Mouse (Mus musculus) gastrocnemius, postnatal 10 days (tissue): ENCODE data around the gene Krtap26-1. TPM values are rescaled to one million over a fixed set of nuclear protein-coding genes. Genes with fewer than 3 reads are reported as not detected.

Experiments
- DNase-seq: peaks from one replicate; pipeline ENCODE4 v3.0.0; 2021; ENCODE audit warnings: mixed read lengths
- long read RNA-seq, 2 experiments: library from polyadenylated mRNA; stranded (forward); transcript quantifications; one replicate each; pipeline ENCODE4 v2.0.0; 2021
- total RNA-seq, 2 experiments: library from RNA; stranded (reverse); gene quantifications; 2 replicates each; pipeline ENCODE4 v1.2.3; 2021

Gene Krtap26-1
- not detected for total RNA-seq
- long read RNA-seq, experiment 1, result 0 reads
- long read RNA-seq, experiment 2, result 0 reads

GRCm38 (mm10) chr16:88647358-88647846, at the start of gene Krtap26-1:
Gene Krtap26-1 (minus strand): TSS chr16:88647796.
- DNase-seq, result no peak

- DNase-seq, result no peak
These were observed 48.7 kb upstream of the Krtap26-1 start for GRCm38 (mm10) chr16:88696256-88696655.

- DNase-seq, result no peak
These were observed 33.7 kb upstream of the Krtap26-1 start for GRCm38 (mm10) chr16:88681282-88681681.

- no peak for DNase-seq
These were observed 31.5 kb upstream of the Krtap26-1 start for GRCm38 (mm10) chr16:88679099-88679498.

GRCm38 (mm10) chr16:88671571-88671970, 24.0 kb upstream of the Krtap26-1 start, which contains the start of gene Krtap27-1:
Gene Krtap27-1 (minus strand): TSS chr16:88671671.
- DNase-seq, result no peak

- DNase-seq, result no peak
These were observed 9.8 kb upstream of the Krtap26-1 start for GRCm38 (mm10) chr16:88657426-88657825.

- no peak for DNase-seq
These were observed 4.4 kb upstream of the Krtap26-1 start for GRCm38 (mm10) chr16:88651952-88652351.

GRCm38 (mm10) chr16:88651082-88651481, 3.5 kb upstream of the Krtap26-1 start:
- DNase-seq, result no peak

- DNase-seq, result no peak
These were observed 1.1 kb downstream of the Krtap26-1 start for GRCm38 (mm10) chr16:88646366-88647111.

- no peak for DNase-seq
These were observed 7.5 kb downstream of the Krtap26-1 start for GRCm38 (mm10) chr16:88640053-88640452.

GRCm38 (mm10) chr16:88635142-88635541, 12.5 kb downstream of the Krtap26-1 start:
- DNase-seq, result no peak

GRCm38 (mm10) chr16:88631474-88631873, 16.1 kb downstream of the Krtap26-1 start:
- DNase-seq, result no peak

GRCm38 (mm10) chr16:88627566-88627965, 20.0 kb downstream of the Krtap26-1 start, which contains the start of gene 2310079G19Rik:
Gene 2310079G19Rik (minus strand): TSS chr16:88627666.
- DNase-seq, result no peak

- no peak for DNase-seq
These were observed 34.9 kb downstream of the Krtap26-1 start for GRCm38 (mm10) chr16:88612712-88613111.

- no peak for DNase-seq
These were observed 35.7 kb downstream of the Krtap26-1 start, which contains the start of gene Krtap24-1 for GRCm38 (mm10) chr16:88611922-88612321. Gene Krtap24-1 (minus strand): TSS chr16:88612279.

GRCm38 (mm10) chr16:88604570-88604969, 43.0 kb downstream of the Krtap26-1 start:
- no peak for DNase-seq

- DNase-seq, result no peak
These were observed 45.1 kb downstream of the Krtap26-1 start for GRCm38 (mm10) chr16:88602464-88602863.

- no peak for DNase-seq
These were observed 47.3 kb downstream of the Krtap26-1 start for GRCm38 (mm10) chr16:88600303-88600702.

GRCm38 (mm10) chr16:88599504-88600237, 47.9 kb downstream of the Krtap26-1 start:
- DNase-seq, result no peak
